Mouse (Mus musculus) small intestine, adult 2 months (tissue): Measurements from ENCODE around the gene Ropn1l.

Source experiments
- CTCF ChIP-seq: fragments of 200-500 bp; IDR thresholded peaks from 2 replicates; pipeline ENCODE4 v1.5.1; 2012; ENCODE audit warnings: low read depth, mild to moderate bottlenecking, control low read depth, inconsistent platforms, low read length, moderate library complexity, mixed read lengths; ENCODE audit not compliant: insufficient replicate concordance, insufficient read length; ENCODE audit errors: extremely low read depth
- POLR2A ChIP-seq: fragments of 200-500 bp; IDR thresholded peaks from 2 replicates; pipeline ENCODE4 v1.6.1; 2012; ENCODE audit warnings: low read depth, mild to moderate bottlenecking, control low read depth, inconsistent platforms, low read length, moderate library complexity

GRCm38 (mm10) chr15:31494803-31495202, 41.3 kb upstream of the Ropn1l start:
- TF ChIP-seq CTCF (no peak), POLR2A (no peak)
